Mouse (Mus musculus) left cerebral cortex, adult 8-10 months (tissue): ENCODE measurements around the gene Odf3. TPM values are rescaled to one million over a fixed set of nuclear protein-coding genes. Genes with fewer than 3 reads are reported as not detected.

Experiments
- DNase-seq, 2 experiments: peaks; one replicate each; pipeline ENCODE4 v3.0.0; 2022; ENCODE audit warnings: low spot score in 2 of 2
- total RNA-seq, 4 experiments: library from RNA; stranded (reverse); gene quantifications; 2 replicates each; pipeline ENCODE4 v1.2.4; 2022

The Odf3 gene
- total RNA-seq, 4 experiments from 2014 or later: 0.36 TPM; not detected in 3

DNA sequence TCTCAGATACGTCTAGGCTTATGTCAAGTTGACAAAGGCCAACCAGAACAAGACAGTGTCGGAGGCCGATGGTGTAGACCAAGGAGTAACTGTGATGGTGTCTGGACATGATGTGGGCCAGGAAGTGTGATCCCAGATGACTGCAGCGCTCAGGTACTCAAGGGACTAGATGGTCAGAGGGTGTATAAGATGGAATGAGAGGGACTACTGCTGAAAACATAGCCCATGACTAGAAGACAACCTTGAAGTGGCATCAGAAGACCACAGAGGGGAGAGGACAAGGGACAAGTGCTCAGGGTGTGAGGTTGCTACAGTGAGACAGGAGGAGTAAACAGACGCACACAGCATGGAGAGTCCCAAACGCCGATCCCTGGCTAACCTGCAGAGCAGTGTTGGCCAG is 3.8 kb upstream of the Odf3 start:
- DNase-seq: no peak

DNA sequence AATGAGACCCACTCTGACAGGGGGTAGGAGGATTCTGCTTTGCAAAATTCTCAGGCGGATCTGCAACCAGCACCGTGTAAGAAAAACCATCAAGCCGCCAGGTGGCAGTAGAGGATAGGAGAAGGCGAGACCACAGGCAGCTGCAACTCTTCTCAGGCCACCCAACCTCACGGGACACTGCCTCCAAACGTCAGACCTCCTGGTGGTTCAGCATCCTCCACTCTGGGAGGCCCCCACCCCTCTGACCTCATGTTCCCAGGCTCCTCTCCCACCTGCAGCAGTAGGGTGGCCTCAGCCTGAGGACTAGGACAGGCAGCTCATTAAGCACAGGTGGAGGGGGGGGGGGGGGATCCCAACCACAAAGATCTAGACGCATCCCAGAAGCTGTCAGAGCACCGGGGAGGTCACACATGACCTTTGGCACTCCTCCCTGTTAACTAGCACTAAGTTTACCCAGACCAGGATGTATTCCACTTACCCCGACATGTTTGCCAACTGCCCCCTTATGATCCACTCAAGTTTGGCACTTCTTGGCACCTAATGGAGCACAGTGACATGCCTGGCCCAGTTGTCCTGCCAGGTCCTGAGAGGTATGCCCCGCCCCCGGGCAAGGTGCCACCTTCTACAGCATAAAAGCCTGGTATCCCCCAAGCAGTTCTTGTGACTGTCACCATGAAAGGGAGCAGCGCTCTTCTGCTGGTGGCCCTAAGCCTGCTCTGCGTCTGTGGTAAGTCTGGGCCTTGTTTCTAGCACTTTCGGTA is 2.5 kb upstream of the Odf3 start, which contains the start of gene Scgb1c1:
TSS of gene Scgb1c1 (plus strand) at position 643 of the 761 bp plus-strand sequence.
- peak; percentile 55 to 79 for DNase-seq

DNA sequence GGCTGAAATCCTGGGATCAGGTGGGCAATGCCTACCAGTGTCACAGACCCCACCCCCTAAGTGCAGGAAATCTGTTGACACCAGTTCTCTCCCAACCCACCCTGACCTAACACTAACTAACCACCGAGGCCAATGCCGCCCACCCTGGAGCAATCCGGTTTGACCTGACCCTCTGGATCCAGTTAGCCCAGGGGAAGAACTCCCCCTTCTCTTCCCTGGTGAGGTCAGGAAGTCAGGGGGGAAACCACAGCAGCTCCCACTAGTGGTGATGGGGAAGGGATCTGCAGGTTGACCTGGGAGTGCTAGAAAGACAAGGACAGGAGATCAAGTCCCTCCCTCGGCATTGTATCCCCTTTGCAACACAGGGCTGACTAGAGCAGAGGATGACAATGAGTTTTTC is 1.9 kb upstream of the Odf3 start:
- DNase-seq: no peak

DNA sequence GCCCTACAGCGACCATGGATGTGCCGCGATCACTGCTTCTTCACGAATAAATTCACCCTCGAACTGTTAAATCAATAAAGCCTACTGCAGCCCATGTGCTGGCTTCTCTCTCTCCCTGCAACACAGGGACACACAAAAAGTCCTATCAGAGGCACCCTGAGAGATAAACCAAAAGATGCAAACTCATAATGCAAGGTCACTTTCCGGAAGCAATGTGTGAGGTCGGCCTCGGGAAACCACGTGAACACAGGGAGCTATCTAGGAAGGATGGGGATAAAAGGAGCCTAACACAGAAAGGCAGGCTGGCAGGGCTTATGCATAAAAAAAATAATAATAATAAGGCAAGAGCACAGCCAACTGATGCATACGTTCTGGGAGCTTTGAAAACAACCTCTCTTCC is 929 bp upstream of the Odf3 start:
- no peak for DNase-seq

DNA sequence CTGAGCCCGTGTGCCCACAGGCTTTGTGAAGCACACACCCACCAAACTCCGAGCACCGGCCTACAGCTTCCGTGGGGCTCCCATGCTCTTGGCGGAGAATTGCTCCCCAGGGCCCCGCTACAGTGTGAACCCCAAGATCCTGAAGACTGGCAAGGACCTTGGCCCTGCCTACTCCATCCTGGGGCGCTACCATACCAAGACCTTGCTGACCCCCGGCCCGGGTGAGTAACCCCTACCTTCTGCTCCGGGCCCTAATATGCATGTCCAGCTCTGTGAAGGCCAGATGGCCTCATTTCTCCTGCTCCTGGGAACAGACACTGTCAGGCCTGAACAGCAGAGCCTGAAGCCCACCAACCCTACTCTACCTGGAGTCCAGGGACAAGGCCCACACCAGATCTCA is 986 bp downstream of the Odf3 start:
- DNase-seq: no peak

DNA sequence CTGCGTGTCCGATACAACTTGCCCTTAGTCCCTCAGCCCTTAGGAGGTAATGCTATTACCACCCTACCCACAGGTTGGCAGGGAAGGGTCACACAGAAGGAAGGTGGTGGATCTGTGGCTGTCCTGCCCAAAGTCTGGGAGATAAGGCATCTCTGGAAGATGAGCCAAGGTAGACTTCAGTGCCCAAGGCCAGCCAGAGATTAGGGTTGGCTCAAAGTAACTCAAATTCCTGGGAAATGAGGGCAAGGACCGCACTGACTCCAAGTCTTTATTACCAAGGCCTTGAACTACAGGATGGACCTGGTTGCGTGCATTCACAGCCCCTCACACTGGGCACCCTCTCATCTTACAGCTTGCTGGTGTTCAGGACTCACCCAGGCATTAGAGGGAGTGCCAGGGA is 4.3 kb downstream of the Odf3 start:
- DNase-seq: no peak

DNA sequence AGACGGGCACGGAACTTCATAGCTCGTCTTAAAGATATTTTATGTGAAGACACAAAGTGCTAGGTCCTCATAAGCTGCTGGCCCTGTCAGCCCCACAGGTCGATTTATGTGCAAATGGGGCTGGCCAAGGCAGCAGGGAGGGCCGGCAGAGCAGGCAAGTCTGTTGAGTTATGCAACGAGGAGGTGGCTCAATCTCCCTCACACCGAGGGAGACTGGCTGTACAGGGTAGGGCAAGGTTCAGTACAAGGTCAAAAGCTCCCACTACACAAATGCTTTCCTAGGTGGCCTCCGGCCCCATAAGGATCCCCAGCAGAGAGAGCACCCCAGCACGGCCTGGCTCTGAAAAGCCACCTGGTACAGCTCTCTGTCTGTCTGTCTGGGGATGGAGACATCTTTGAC is 5.8 kb downstream of the Odf3 start:
- DNase-seq: no peak

DNA sequence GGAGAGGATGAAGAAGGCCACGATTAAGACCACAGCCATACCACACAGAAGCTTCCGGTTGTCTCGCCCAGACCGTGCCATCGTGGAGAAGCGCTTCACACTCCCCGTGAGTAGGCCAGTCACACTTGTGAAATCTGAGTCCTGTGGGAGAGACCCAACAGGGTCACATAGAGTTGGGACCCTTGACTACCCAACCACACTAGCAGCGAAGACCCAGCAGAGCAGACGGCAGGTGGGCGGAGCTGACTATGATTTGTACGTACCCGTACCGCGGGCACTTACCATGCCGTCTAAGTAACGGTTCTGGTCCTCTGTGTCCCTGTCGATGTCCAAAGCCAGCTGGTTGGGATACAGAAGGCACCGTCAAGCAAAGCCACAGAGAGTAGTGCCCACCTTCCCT is 6.9 kb downstream of the Odf3 start:
- DNase-seq: no peak

DNA sequence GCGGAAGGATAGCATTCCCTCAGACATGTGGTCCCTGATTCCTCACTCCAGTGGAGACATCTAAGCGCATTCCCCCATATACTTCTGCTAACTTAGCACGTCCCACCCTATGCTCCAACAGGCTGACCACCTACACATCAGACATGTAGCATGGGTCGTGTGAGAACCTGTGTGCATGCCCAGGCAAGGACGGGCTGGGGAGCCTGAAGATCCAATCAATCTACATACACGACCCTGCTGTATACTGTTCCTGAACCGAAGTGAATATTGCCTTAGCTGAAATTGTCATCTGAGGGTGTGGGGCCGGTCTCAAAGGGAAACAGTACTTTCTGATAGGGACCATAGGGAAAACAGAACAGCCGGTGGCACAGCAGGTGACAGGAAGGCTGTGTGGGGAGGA is 7.6 kb downstream of the Odf3 start:
- no peak for DNase-seq

DNA sequence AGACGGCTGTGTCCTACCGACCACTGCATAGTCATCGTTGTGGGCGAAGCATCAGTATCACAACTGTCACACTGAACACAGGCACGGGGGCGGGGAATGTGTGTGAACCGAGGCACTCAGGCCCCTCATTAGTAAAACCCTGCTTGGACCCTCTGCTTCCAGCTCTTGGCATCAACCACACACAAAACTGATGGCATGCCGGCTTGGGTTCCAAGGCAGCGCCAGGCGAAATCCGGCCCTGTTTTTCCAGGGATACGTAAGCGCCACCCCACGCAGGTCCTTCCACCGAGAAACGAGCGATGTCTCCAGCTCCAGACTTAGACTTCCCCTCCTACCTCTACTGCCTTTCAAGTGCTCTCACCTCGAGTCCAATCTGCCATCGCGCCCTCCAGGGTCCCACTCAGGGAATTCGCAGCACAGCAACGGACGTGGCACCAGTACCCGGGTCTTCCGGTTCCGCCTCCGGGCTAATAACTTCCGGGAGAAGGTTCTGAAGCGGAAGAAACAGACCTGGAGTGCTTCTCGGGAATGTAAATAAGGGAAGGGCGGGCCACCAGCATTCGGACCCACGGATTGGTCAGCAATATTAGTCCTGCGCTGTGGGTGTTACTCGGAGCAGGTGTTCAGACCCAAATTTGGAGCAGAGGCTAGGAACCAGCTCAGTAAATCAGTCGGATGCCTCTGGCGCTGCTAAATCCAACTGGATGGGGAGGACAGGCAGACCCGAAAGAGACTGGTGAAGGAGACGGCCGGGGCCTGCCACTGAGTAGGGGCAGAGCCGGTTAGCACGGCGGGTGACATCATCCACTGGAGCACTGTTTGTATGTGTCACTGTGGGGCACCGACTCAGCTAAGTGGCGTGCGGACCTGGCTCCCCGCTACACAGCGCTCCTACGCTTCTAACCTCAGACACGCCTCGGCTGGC is 8.5 kb downstream of the Odf3 start, which contains the start of gene Gm45785:
TSS of gene Gm45785 (minus strand) at position 472 of the 925 bp plus-strand sequence.
- DNase-seq: peak; percentile 69 to 87

DNA sequence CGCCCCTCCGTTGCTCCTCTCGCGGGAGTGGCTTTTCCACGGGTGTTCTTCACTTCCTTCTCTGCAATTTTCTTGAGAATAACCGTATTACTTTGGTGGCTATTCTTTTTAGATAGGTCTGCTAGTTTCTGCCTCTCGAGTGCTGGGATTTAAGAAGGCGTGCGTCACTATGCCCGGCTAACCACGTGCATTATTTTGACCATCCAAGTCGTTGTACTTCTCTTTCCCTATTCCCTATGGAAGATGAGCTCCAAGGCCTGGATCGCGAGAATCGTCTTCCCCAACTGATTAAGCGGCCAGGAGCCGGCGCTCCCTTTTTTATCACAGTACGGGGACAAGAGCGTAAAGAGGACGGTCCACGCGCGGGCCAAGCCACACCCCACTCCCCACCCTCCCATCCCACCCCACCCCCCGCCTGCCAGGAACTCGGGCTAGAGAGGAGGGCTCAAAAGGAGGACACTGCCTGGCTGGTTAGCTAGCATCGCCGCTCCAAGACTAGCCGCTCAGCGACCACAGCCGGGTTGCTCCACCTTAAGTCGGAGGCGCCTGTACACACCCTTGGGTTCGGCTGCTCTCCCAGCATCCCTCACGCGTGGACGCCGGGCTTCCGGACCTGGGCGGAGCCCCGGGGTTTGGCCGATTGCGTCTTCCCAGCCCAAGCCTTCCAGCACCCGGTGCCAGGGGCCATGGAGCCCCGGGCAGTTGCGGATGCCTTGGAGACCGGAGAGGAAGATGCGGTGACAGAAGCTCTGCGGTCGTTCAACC is 9.4 kb downstream of the Odf3 start, which contains the start of gene Ric8a:
TSS of gene Ric8a (plus strand) at position 173 of the 765 bp plus-strand sequence.
- peak; percentile 85 to 88 for DNase-seq

DNA sequence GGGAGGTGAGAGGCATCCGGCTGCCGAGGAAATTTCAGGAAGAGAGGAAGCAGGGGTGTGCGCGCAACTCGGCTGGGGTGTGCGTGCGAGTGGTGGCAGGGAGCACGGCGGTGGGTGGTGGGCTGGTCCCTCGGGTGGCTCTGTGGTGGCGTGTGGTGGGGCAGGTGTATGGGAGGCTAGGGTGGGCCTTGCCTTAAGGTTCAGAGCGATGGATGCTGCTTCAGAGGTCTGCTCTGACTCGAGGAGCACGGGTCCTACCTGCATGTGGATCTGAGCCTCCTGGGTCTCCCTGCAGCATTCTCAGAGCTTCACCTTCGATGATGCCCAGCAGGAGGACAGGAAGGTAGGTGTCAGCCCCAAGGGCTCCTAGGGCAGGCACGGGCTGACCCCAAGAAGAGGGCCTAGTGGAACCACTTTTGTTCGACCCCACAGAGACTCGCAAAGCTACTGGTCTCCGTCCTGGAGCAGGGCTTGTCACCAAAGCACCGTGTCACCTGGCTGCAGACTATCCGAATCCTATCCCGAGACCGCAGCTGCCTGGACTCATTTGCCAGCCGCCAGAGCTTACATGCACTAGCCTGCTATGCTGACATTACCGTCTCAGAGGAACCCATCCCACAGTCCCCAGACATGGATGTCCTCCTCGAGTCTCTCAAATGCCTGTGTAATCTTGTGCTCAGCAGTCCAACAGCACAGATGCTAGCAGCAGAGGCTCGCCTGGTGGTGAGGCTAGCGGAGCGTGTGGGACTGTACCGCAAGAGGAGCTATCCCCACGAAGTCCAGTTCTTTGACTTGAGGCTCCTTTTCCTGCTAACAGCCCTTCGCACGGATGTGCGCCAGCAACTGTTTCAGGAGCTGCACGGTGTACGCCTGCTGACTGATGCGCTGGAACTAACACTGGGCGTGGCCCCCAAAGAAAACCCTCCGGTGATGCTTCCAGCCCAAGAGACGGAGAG is 10.2 kb downstream of the Odf3 start, which contains the start of gene Bet1l:
TSS of gene Bet1l (minus strand) at position 28 of the 956 bp plus-strand sequence.
- no peak for DNase-seq

DNA sequence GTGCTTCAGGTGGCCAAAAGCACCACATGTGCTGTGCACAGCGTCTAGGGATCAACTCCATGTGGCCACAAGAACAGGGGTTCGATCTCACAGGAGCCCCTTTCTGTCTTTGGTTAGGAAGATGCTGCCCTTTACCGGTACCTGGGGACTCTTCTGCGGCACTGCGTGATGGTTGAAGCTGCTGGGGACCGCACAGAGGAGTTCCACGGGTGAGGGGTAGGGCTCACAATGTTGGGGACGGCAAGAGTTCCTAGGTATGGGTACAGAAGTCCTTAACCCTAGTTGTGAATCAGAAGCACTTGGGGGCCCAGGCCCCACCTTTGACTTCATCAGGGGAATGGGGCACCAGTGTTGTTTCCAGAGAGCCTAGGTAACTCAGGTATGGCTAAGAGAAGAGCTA is 11.1 kb downstream of the Odf3 start:
- no peak for DNase-seq

DNA sequence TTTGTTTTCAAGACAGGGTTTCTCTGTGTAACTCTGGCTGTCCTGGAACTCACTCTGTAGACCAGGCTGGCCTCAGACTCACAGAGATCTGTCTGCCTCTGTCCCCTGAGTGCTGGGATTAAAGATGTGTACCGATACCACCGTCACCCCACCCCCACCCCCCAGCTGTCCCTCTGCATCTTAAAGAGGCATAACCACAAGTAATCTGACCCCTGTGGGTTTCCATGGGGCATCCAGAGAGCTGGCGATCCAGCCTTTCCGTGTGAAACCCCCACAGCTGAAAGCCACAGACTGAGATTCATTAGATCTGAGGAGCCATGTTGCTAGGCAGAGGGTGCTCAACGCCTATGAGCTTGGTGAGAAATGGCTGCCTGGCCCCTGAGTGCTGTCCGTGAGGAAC is 12.4 kb downstream of the Odf3 start:
- DNase-seq: no peak

DNA sequence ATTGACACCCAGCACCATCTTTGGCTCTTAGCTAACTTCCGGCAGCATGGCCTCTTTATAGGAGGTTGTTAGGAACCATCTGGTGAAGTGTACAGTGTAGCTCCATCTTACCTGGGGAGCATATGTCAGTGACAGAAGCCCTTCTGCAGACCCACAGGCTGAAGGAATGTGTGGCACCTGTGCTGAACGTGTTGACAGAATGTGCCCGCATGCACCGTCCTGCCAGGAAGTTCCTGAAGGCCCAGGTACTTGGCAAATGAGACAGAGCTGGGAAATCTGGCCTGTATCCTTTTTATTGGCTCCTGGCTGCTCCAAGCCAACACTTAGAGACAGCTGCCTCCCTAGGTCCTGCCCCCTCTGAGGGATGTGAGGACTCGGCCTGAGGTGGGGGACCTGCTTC is 13.1 kb downstream of the Odf3 start:
- DNase-seq: no peak

DNA sequence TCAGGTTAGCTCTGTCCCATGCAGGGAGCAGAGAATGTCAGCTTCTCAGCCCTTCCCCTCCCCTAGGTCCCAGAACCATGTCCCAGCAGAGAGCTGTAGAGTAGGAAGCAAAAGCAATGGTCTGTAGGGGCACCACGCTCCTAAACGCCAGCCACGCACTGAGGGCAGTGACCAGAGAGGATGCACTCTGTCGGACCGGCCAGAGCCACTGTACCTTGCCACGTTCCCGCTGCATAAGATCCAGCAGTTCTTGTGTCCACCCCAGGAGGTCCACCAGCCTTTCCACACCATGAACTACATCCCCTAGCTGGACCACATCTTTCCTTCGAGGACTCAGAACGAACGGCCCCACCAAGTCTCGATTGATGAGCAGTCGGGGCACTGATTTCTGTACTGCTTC is 17.2 kb downstream of the Odf3 start:
- no peak for DNase-seq

DNA sequence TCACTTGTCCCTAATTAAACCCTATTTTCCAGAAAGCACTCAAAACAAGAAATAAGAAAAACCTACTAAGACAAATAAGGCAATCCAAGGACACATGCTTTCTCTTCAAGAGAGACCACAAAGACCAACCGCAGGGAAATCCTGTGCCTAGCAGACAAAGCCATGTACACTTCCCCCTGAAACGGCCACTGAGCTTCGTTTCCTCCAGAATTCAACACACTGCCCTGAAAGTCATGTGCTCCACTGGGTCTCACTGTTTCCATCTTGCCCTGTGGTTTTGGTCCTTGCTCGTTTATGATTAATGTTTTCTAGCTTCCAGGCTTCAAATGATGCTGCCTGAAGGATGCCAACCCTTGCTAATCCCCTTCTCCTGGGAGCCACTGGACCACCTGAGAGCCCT is 26.6 kb downstream of the Odf3 start:
- DNase-seq: no peak

DNA sequence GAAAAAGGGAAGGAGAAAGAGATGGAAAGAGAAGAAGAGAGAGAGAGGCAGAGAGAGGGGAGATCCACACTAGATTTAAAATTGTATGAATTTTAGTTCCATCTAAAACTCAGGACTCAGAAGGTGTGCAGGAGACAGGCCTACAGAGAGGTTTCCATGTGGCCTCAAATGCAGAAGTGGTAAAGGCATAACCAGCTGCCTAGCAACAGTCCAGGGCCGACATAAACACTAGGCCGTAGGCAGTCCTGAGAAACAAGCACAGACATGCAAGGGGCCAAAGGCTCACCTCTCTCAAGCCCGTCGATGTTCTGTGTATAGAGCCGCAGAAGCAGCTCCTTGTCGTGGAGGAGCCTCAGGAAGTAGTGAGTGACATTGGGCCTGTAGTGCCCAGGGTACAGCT is 29.8 kb downstream of the Odf3 start:
- no peak for DNase-seq

DNA sequence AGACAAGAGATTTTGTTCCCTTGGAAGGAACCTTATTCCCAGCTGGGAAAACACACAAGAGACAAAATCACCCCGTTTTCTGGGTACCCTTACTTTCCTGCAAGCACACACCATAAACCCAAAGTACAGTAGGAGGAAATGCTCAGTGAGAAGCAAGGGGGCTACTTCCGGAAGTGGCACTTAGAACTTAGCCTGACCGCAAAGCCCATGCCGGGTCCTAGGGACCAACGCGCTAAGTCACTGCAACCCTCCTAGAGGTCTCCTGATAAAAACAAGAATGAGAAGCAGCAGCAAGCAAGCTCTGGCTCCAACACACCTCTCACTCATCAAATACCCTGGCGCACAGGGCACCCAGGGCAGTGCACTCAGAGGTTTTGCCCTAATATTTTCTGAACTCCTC is 31.8 kb downstream of the Odf3 start:
- no peak for DNase-seq

DNA sequence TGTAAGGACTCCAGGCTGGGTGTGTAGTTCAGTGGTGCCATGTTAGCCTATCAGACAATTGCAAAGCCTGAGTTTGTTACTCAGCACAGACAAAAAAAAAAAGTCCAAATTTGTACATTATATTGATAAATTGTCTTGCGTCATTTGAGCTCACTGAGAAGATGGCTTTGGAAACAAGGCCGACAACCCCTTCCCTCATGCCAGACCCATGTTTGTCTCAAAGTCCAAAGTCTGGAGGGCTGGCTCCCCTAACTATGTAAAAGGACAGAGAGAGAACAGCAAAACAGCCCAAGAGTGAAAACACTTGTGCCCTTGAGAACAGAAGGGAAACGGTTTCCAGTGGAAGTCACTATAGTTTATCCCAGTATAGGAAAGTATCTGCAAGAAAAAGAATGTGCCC is 32.8 kb downstream of the Odf3 start:
- no peak for DNase-seq
